Mouse (Mus musculus): Measurements from ENCODE around the gene Adam17.

GRCm38 (mm10) chr12:21320317-21320716 lies 53.1 kb downstream of the Adam17 start:
- TF ChIP-seq CTCF (IDR thresholded peaks at IDR 0.05) (no peak), EP300 (IDR thresholded peaks at IDR 0.05) (no peak)
